Mouse (Mus musculus) erythroblast, embryonic 14.5 days (primary cell): ENCODE measurements around the gene Pcx. TPM values are rescaled to one million over a fixed set of nuclear protein-coding genes. Genes with fewer than 3 reads are reported as not detected.

Experiments
- H3K27me3 ChIP-seq: 2 replicates; pipeline ENCODE4 v1.6.1; 2012; ENCODE audit warnings: inconsistent platforms; ENCODE audit not compliant: control insufficient read depth
- H3K36me3 ChIP-seq: 2 replicates; pipeline ENCODE4 v1.6.1; 2012; ENCODE audit warnings: mild to moderate bottlenecking, inconsistent platforms; ENCODE audit not compliant: control insufficient read depth
- H3K4me1 ChIP-seq: 2 replicates; pipeline ENCODE4 v1.6.1; 2012; ENCODE audit warnings: inconsistent platforms; ENCODE audit not compliant: control insufficient read depth
- H3K4me3 ChIP-seq: replicated peaks from 2 replicates; pipeline ENCODE3; 2012; ENCODE audit warnings: moderate library complexity, mild to moderate bottlenecking, inconsistent platforms
- H3K9me3 ChIP-seq: 2 replicates; pipeline ENCODE4 v1.6.1; 2012; ENCODE audit warnings: low read length, inconsistent platforms, mixed read lengths; ENCODE audit not compliant: control insufficient read depth
- GATA1 ChIP-seq: IDR thresholded peaks from 2 replicates; pipeline ENCODE4 v1.6.1; 2012; ENCODE audit warnings: low read length, inconsistent platforms, mixed read lengths
- TAL1 ChIP-seq: IDR thresholded peaks from 3 replicates; pipeline ENCODE4 v1.6.1; 2012; ENCODE audit warnings: low read length, inconsistent platforms, mixed read lengths
- polyA plus RNA-seq: library from polyadenylated mRNA; stranded (reverse); fragments of >175 nt; gene quantifications from 2 replicates; pipeline ENCODE4 v1.2.3, GENCODE M21; 2012

The Pcx gene
- polyA plus RNA-seq, 1 experiment: 18.7 TPM

DNA sequence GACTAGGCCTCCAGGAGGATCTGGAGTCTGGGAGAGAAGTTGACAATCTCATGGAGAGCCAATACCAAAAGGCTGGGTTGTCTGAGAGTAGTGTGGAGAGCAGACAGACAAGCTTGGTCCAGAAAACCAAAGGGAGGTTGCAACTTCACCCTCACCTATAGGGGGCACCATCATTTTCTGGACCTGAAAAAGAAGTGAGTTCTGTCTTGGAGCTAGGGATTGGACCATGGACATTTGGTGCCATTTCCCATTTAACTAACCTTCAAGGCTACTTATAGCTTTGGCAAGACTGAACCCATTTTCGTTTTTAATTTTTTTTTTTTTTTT, 32.1 kb upstream of the Pcx start:
- H3K4me1 ChIP-seq: peaks cover 4% of the 10 kb centered on the region
- no peaks in the 10 kb centered on the region for H3K36me3 ChIP-seq
- H3K4me3 ChIP-seq: no peak overlapping the region
- no peak for TF ChIP-seq GATA1
- no peak for TF ChIP-seq TAL1
- H3K9me3 ChIP-seq: no peaks in the 10 kb centered on the region
- peaks cover 59% of the 10 kb centered on the region for H3K27me3 ChIP-seq

- no peaks in the 10 kb centered on the region for H3K36me3 ChIP-seq
- TF ChIP-seq GATA1: no peak
- TF ChIP-seq TAL1: no peak
- peaks cover 4% of the 10 kb centered on the region for H3K4me1 ChIP-seq
- H3K4me3 ChIP-seq: no peak overlapping the region
- H3K27me3 ChIP-seq: peaks cover 47% of the 10 kb centered on the region
- no peaks in the 10 kb centered on the region for H3K9me3 ChIP-seq
Observed at GRCm38 (mm10) chr19:4480041-4480440, 30.2 kb upstream of the Pcx start.

- TF ChIP-seq GATA1 (no peak), TAL1 (no peak)
- Histone ChIP-seq H3K27me3 (peaks cover 36% of the 10 kb centered on the region), H3K4me1 (peaks cover 4% of the 10 kb centered on the region), H3K36me3 (no peaks in the 10 kb centered on the region), H3K9me3 (no peaks in the 10 kb centered on the region), H3K4me3 (no peak overlapping the region)
Observed at GRCm38 (mm10) chr19:4481326-4481725, 28.9 kb upstream of the Pcx start.

DNA sequence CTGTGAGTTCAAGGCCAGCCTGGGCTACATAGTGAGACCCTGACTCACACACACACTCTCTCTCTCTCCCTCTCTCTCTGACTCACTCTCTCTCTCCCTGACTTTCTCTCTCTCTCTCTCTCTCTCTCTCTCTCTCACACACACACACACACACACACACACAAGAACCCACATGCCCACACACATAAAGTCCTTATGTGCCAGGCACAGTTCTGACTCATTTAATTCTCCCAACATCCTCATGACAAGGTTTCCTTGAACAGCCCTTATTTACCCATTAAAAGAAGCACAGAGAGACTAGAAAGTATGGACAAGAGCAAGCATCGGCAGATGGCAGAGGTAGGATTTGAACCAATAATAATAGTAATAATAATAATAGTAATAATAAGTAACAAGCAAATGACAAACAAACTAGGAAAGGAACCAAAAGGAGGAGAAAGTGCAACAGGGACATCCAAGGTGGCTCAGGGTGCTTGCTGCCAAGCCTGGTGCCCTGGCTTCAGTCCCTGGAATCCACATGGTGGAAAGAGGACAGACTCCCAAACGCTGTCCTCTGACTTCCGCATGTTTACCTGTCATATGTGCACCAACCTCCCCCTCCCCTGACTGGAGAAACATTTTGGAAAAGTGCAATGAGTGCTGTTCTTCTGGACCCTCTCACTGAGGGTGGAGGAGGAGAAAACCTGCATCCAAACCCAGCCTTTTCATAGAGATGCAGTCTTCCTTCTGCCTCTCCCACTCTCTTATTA, 28.0 kb upstream of the Pcx start:
- TF ChIP-seq GATA1 (no peak), TAL1 (no peak)
- Histone ChIP-seq H3K4me1 (peaks cover 4% of the 10 kb centered on the region), H3K27me3 (peaks cover 26% of the 10 kb centered on the region), H3K9me3 (no peaks in the 10 kb centered on the region), H3K36me3 (no peaks in the 10 kb centered on the region), H3K4me3 (no peak overlapping the region)

GRCm38 (mm10) chr19:4485006-4485405, 25.3 kb upstream of the Pcx start:
- no peak for TF ChIP-seq GATA1
- no peak for TF ChIP-seq TAL1
- Histone ChIP-seq H3K27me3 (peaks cover 8% of the 10 kb centered on the region; the same call in 1 of the 2 replicates), H3K36me3 (no peaks in the 10 kb centered on the region)

DNA sequence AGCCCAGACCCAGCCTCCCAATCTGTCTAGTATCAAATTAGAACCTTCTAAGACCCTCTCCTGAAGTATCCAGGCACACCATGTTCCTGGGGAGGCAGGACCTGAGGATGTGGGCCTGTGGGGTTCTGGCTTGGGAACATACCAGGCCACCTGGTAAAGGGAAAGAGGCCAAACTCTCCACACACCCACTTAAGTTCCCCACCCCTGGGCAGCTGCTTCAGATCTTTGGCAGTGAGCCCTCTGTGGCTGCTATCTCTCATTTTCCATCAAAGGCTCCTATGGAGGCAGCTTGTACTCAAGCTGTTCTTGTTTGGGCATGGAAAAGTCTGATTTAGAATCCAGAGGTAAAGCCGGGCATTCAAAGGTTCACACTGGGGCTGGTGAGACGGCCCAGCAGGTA, 22.4 kb upstream of the Pcx start:
- Histone ChIP-seq H3K9me3 (no peaks in the 10 kb centered on the region), H3K27me3 (peaks cover 5% of the 10 kb centered on the region; the same call in 1 of the 2 replicates), H3K4me3 (no peak overlapping the region), H3K36me3 (no peaks in the 10 kb centered on the region), H3K4me1 (no peaks in the 10 kb centered on the region)
- TF ChIP-seq TAL1: no peak
- TF ChIP-seq GATA1: no peak

More at GRCm38 (mm10) chr19:4485006-4485405, 25.3 kb upstream of the Pcx start:
- Histone ChIP-seq H3K4me3 (no peak overlapping the region), H3K9me3 (no peaks in the 10 kb centered on the region), H3K4me1 (no peaks in the 10 kb centered on the region)

GRCm38 (mm10) chr19:4491080-4491695, 19.1 kb upstream of the Pcx start:
- no peak for TF ChIP-seq TAL1
- TF ChIP-seq GATA1: no peak
- Histone ChIP-seq H3K4me3 (no peak overlapping the region), H3K9me3 (no peaks in the 10 kb centered on the region), H3K4me1 (no peaks in the 10 kb centered on the region), H3K36me3 (no peaks in the 10 kb centered on the region), H3K27me3 (peaks cover 3% of the 10 kb centered on the region; the same call in 1 of the 2 replicates)

- TF ChIP-seq GATA1 (no peak), TAL1 (no peak)
- H3K36me3 ChIP-seq: no peaks in the 10 kb centered on the region
- H3K9me3 ChIP-seq: no peaks in the 10 kb centered on the region
- H3K4me3 ChIP-seq: no peak overlapping the region
- H3K4me1 ChIP-seq: peaks cover 5% of the 10 kb centered on the region
- H3K27me3 ChIP-seq: peaks cover 3% of the 10 kb centered on the region; the same call in 1 of the 2 replicates
Observed at GRCm38 (mm10) chr19:4492526-4493296, 17.6 kb upstream of the Pcx start.

GRCm38 (mm10) chr19:4494707-4495106, 15.6 kb upstream of the Pcx start:
- TF ChIP-seq GATA1: no peak
- TF ChIP-seq TAL1: no peak
- no peaks in the 10 kb centered on the region for H3K9me3 ChIP-seq
- no peaks in the 10 kb centered on the region for H3K36me3 ChIP-seq
- H3K4me1 ChIP-seq: peaks cover 17% of the 10 kb centered on the region
- peaks cover 3% of the 10 kb centered on the region; the same call in 1 of the 2 replicates for H3K27me3 ChIP-seq
- no peak overlapping the region for H3K4me3 ChIP-seq
